Mouse (Mus musculus) kidney, postnatal 0 days (tissue): Measurements from ENCODE around the gene Shisal2a. TPM values are rescaled to one million over a fixed set of nuclear protein-coding genes. Genes with fewer than 3 reads are reported as not detected.
A peak's percentile ranks its signal among the peaks of the same experiment; 100 is the strongest.

ENCODE experiments used
- ATAC-seq: fragments of 200-750 bp; cut with Nextera tagmentation; replicated peaks from 2 replicates; pipeline ENCODE4 v1.8.0; 2017; ENCODE audit warnings: low read depth, moderate number of reproducible peaks, moderate TSS enrichment, moderate library complexity; ENCODE audit not compliant: low FRiP score
- DNase-seq: peaks from one replicate; pipeline ENCODE4 v3.0.0-alpha.2; 2016; ENCODE audit warnings: low spot score
- H3K27ac ChIP-seq: fragments of 300-500 bp; sonication (generic); 2 replicates; pipeline ENCODE4 v1.5.1; 2014; ENCODE audit warnings: mild to moderate bottlenecking
- H3K27me3 ChIP-seq: fragments of 300-500 bp; sonication (generic); 2 replicates; pipeline ENCODE4 v1.6.1; 2014; ENCODE audit warnings: low read length, mixed read lengths; ENCODE audit not compliant: insufficient read depth
- H3K36me3 ChIP-seq: fragments of 300-500 bp; sonication (generic); 2 replicates; pipeline ENCODE4 v1.6.1; 2014; ENCODE audit warnings: low read length, mixed read lengths; ENCODE audit not compliant: insufficient read depth
- H3K4me1 ChIP-seq: fragments of 300-500 bp; sonication (generic); replicated peaks from 2 replicates; pipeline ENCODE4 v1.6.1; 2014; ENCODE audit warnings: antibody characterized with exemption, low read length, mixed read lengths; ENCODE audit not compliant: insufficient read depth
- H3K4me2 ChIP-seq: fragments of 300-500 bp; sonication (generic); 2 replicates; pipeline ENCODE4 v1.6.1; 2014; ENCODE audit warnings: mild to moderate bottlenecking, low read length, moderate library complexity, mixed read lengths
- H3K4me3 ChIP-seq: fragments of 300-500 bp; sonication (generic); replicated peaks from 2 replicates; pipeline ENCODE4 v1.5.1; 2014; ENCODE audit warnings: low read depth, low read length
- H3K9ac ChIP-seq: fragments of 300-500 bp; sonication (generic); 2 replicates; pipeline ENCODE4 v1.6.1; 2014; ENCODE audit warnings: low read depth, low read length
- H3K9me3 ChIP-seq: fragments of 300-500 bp; sonication (generic); replicated peaks from 2 replicates; pipeline ENCODE4 v1.6.1; 2016; ENCODE audit warnings: low read length, inconsistent platforms, mixed read lengths
- CTCF ChIP-seq: IDR thresholded peaks from 2 replicates; pipeline ENCODE4 v1.5.1; 2016; ENCODE audit warnings: antibody characterized with exemption, low read depth, mild to moderate bottlenecking, moderate library complexity
- WGBS: fragments of 180-500 bp; shearing (Covaris S2); extraction: QIAGEN DNeasy Blood & Tissue Kit; methylation state at CpG from one replicate; pipeline ENCODE4 v1.1.7; 2014; 5-methylcytosine and 5-hydroxymethylcytosine counted together
- polyA plus RNA-seq: library from polyadenylated mRNA; unstranded; fragments of >200 nt; fragmentation: Nextera tagmentation; extraction: Ambion mirVana; gene quantifications from 2 replicates; pipeline ENCODE4 v1.2.1, GENCODE M21; 2015

Gene Shisal2a
- polyA plus RNA-seq: 0.66 and 0.70 TPM in 2 replicates

DNA sequence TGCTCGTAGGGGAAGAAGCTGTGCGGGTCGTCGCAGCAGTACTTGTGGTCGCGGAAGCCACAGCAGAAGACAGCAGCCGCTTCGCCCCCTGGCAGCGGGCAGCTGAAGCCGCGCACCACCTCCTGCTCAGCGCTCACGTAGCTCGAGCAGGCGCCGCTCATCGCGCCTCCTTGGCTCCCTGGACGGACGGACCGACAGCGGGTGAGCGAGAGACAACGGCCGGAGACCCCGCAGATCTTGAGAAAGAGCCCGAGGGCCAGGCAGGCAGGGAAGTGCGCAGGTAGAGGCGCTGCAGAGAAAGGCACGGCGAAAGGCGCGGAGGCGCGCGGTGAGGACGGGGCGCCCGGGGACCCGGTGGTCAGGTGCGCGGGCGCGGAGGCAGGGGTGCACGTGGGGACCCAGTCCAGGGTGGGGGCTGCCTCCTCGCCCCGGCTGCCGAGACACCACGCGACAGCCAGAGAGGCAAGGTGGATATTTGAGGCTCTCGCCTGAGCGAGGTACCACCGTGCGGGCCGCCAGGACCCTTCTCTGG, at the start of gene Shisal2a:
Shisal2a (minus strand) TSS at position 167 of the 532 bp plus-strand sequence.
- H3K9me3 ChIP-seq: no peaks in the 10 kb centered on the region
- peak within 1 kb of the TSS; percentile 44 for H3K9ac ChIP-seq
- 2% methylated on average over 55 of the region's 55 CpGs for WGBS
- ATAC-seq (no peak), DNase-seq (peak; percentile 45)
- H3K4me1 ChIP-seq: 0 out of 2 replicates have a peak, but pooled peaks cover 4% of the 10 kb centered on the region
- H3K4me2 ChIP-seq: peak within 1 kb of the TSS; percentile 61
- H3K36me3 ChIP-seq: no peaks in the 10 kb centered on the region
- peaks cover 15% of the 10 kb centered on the region; the same call in 1 of the 2 replicates for H3K27me3 ChIP-seq
- no peak within 1 kb of the TSS for H3K27ac ChIP-seq
- H3K4me3 ChIP-seq: peak within 1 kb of the TSS; percentile 35
- no peak; the same call in 1 of the 2 replicates for TF ChIP-seq CTCF

DNA sequence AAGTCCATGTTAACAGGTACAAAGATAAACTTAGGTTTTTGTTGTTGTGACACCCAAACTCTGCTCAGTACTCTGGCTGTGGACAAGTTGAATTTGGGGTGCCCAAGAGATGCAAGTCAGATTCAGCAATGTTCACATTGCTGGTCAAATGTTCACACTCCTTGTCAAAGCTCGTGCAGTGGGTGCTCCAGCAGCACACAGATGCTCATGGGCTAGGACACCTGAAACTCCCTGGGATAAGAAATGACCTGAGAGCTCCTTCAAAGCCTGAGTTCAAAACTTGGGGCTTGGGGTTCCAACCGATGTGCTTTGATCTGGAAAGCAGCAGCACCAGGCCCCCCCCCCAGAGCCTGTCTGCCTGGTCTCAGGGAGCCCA, 48.4 kb upstream of the Shisal2a start:
- Histone ChIP-seq H3K4me2 (no peak overlapping the region), H3K4me3 (no peak overlapping the region), H3K27ac (no peak overlapping the region), H3K36me3 (no peaks in the 10 kb centered on the region), H3K9me3 (no peaks in the 10 kb centered on the region), H3K27me3 (no peaks in the 10 kb centered on the region), H3K9ac (no peak overlapping the region), H3K4me1 (no peaks in the 10 kb centered on the region)
- DNase-seq (no peak), ATAC-seq (no peak)
- WGBS: 36% methylated on average over 2 of the region's 2 CpGs
- TF ChIP-seq CTCF: no peak

DNA sequence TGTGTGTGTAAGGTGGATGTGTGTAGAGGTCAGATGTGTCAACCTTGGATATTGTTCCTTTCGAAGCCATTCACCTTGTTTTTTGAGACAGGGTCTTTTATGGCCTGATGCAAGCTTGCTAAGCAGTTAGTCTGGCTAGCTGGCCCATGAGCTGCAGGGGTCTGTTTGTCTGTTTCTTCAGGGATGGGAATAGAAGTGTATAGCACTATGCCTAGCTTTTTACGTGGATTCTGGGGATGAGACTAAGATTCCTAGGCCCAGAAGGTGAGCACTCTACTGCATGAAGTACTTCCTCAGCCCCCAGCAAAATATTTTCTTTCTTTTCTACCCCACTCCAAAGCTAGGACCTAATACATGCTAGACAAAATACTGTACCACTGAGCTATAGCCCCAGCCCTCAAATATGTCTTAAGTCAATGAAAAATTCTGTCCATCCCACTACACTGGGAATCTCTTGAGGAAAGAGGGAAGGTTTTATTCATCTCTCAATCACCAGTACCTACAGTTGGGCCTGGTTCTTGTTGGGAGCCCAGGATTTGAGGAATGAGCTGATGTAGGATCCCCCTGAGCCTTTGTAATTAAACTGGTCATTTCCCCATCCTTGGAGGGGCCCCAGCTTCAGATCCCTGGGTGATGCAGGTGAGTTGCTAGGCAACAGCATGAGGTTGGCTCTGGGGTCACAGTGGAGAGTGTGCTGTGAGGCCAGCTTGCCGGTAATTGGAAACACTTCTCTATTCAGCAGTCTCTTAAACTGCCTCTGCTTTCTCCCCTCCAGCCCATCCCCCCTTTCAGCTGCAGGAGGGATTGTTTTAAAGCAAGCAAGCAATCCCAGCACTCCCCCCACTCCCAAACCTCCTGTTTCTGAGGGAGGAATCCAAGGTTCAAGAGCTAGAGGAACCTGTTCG, 47.8 kb upstream of the Shisal2a start:
- H3K4me2 ChIP-seq: no peak overlapping the region
- no peak overlapping the region for H3K4me3 ChIP-seq
- H3K9me3 ChIP-seq: no peaks in the 10 kb centered on the region
- DNase-seq (no peak), ATAC-seq (0 out of 2 replicates have a peak, but pooled peaks have one; percentile 43)
- no peaks in the 10 kb centered on the region for H3K4me1 ChIP-seq
- WGBS: 46% methylated on average over 4 of the region's 4 CpGs
- no peak overlapping the region for H3K27ac ChIP-seq
- no peak overlapping the region for H3K9ac ChIP-seq
- no peaks in the 10 kb centered on the region for H3K27me3 ChIP-seq
- no peak for TF ChIP-seq CTCF
- no peaks in the 10 kb centered on the region for H3K36me3 ChIP-seq

DNA sequence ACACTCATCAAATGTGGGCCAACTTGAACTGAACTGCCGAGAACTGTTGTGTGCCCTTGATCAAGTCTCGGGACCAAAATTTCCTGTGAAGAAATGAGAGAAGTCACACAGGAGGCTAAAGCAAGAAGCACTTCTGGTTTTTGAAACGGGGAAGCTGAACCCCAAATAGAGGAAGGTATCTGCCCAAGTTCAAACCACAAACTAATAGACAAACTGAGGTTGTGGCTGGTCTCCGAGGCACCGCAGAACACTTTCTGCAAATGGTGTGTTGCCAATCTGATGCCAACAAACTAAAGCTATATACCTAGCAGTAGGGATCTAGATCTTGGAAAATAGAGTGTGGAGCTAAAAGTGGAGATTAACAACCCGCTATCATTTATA, 45.2 kb upstream of the Shisal2a start:
- 86% methylated on average over 6 of the region's 6 CpGs for WGBS
- Histone ChIP-seq H3K36me3 (no peaks in the 10 kb centered on the region), H3K4me2 (no peak overlapping the region), H3K9me3 (no peaks in the 10 kb centered on the region), H3K9ac (no peak overlapping the region), H3K27me3 (no peaks in the 10 kb centered on the region), H3K4me3 (no peak overlapping the region), H3K27ac (no peak overlapping the region), H3K4me1 (no peaks in the 10 kb centered on the region)
- TF ChIP-seq CTCF: no peak
- ATAC-seq (no peak), DNase-seq (no peak)

DNA sequence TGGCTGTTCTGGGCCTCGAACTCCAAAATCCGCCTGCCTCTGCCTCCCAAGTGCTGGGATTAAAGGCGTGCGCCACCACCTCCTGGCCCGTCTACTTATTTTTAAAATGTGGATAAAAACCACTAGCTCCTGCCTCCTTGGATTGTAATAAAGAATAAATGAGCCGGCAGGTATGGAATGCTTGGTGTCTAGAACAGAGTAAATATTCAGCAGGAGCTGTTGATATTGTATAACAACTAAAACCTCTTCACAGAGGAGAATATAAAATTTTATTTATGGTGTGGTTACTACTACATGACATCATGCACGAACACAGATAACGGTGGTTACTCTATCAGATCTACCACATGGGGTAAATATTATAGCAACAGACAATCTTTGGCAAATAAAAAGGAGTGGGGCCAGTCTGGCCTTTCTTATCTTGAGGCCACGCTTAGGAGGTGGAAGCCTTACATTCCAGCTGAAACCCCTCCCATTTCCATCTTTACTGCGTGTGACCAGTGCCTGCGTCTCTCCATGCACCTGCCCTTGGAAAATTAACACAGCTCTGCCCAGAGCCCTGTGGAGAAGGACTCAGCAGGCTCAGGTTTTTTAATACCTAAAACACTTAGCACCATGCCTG, 44.7 kb upstream of the Shisal2a start:
- ATAC-seq (no peak), DNase-seq (no peak)
- Histone ChIP-seq H3K4me1 (no peaks in the 10 kb centered on the region), H3K9ac (no peak overlapping the region), H3K4me3 (no peak overlapping the region), H3K27ac (no peak overlapping the region), H3K27me3 (no peaks in the 10 kb centered on the region), H3K9me3 (no peaks in the 10 kb centered on the region), H3K4me2 (no peak overlapping the region), H3K36me3 (no peaks in the 10 kb centered on the region)
- TF ChIP-seq CTCF: no peak
- 60% methylated on average over 11 of the region's 11 CpGs for WGBS

DNA sequence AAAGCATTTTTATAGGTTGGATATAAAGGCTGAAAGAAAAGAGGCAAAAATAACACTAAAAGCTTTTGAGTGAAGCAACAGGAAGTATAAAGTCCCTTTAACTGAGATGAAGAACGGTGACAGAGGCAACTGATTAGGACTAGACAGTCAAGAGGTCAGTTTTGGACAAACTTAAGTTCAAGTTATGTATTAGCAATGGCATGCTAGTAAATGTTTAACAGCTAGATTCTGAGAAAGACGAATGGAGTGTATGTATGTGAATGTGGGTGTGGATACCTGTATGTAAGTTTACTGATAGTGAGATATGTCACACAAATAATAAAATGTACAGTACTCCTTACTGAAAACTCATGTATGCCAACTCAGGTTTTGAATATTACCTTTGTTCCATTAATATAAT, 41.4 kb upstream of the Shisal2a start:
- no peaks in the 10 kb centered on the region for H3K4me1 ChIP-seq
- no peak overlapping the region for H3K27ac ChIP-seq
- ATAC-seq (no peak), DNase-seq (no peak)
- no peaks in the 10 kb centered on the region for H3K36me3 ChIP-seq
- WGBS: 52% methylated on average over 2 of the region's 2 CpGs
- no peaks in the 10 kb centered on the region for H3K27me3 ChIP-seq
- H3K4me3 ChIP-seq: no peak overlapping the region
- no peaks in the 10 kb centered on the region for H3K9me3 ChIP-seq
- no peak for TF ChIP-seq CTCF
- no peak overlapping the region for H3K4me2 ChIP-seq
- no peak overlapping the region for H3K9ac ChIP-seq
